Mouse (Mus musculus) layer of hippocampus, postnatal 36 days (tissue): ENCODE results near the gene Ctbp1. TPM values are rescaled to one million over a fixed set of nuclear protein-coding genes. Genes with fewer than 3 reads are reported as not detected.

ENCODE experiments used
- DNase-seq, 2 experiments: peaks; one replicate each; pipeline ENCODE4 v3.0.0; 2022
- total RNA-seq, 2 experiments: library from RNA; stranded (reverse); gene quantifications; 2 replicates each; pipeline ENCODE4 v1.2.3; 2021

Ctbp1 gene
- total RNA-seq, 2 experiments from 2014 or later: 276 to 303 TPM

GRCm38 (mm10) chr5:33239934-33240333 is 34.9 kb downstream of the Ctbp1 start:
- no peak for DNase-seq

GRCm38 (mm10) chr5:33239111-33239714 is 35.6 kb downstream of the Ctbp1 start:
- no peak for DNase-seq

GRCm38 (mm10) chr5:33238256-33238645 is 36.5 kb downstream of the Ctbp1 start:
- DNase-seq: no peak

- DNase-seq: no peak
Observed at GRCm38 (mm10) chr5:33237600-33238255, 37.1 kb downstream of the Ctbp1 start.

GRCm38 (mm10) chr5:33234391-33235031 is 40.3 kb downstream of the Ctbp1 start:
- no peak for DNase-seq

- DNase-seq: no peak
Observed at GRCm38 (mm10) chr5:33232791-33233190, 42.0 kb downstream of the Ctbp1 start.

GRCm38 (mm10) chr5:33230285-33230684 is 44.5 kb downstream of the Ctbp1 start:
- DNase-seq: no peak

GRCm38 (mm10) chr5:33228428-33228827 is 46.4 kb downstream of the Ctbp1 start:
- DNase-seq: peak; percentile 48 to 56

GRCm38 (mm10) chr5:33225673-33226072 is 49.1 kb downstream of the Ctbp1 start:
- DNase-seq: no peak

GRCm38 (mm10) chr5:33224491-33224890 is 50.3 kb downstream of the Ctbp1 start:
- DNase-seq: no peak

GRCm38 (mm10) chr5:33222841-33223744 is 51.7 kb downstream of the Ctbp1 start:
- no peak for DNase-seq

- DNase-seq: no peak
Observed at GRCm38 (mm10) chr5:33222389-33222788, 52.4 kb downstream of the Ctbp1 start.

- no peak for DNase-seq
Observed at GRCm38 (mm10) chr5:33220350-33221044, 54.3 kb downstream of the Ctbp1 start.

- no peak for DNase-seq
Observed at GRCm38 (mm10) chr5:33219831-33220230, 55.0 kb downstream of the Ctbp1 start.

GRCm38 (mm10) chr5:33218746-33219449 is 55.9 kb downstream of the Ctbp1 start:
- no peak for DNase-seq

- no peak for DNase-seq
Observed at GRCm38 (mm10) chr5:33218081-33218480, 56.7 kb downstream of the Ctbp1 start, which contains the start of gene Spon2. Gene Spon2, minus strand, starts transcription at chr5:33218455.

- DNase-seq: no peak
Observed at GRCm38 (mm10) chr5:33217663-33218062, 57.1 kb downstream of the Ctbp1 start.

GRCm38 (mm10) chr5:33214723-33215122 is 60.1 kb downstream of the Ctbp1 start:
- no peak for DNase-seq

- DNase-seq: no peak
Observed at GRCm38 (mm10) chr5:33211254-33211653, 63.5 kb downstream of the Ctbp1 start.

GRCm38 (mm10) chr5:33210515-33210914 is 64.3 kb downstream of the Ctbp1 start:
- DNase-seq: no peak

GRCm38 (mm10) chr5:33208533-33209245 is 66.1 kb downstream of the Ctbp1 start:
- no peak for DNase-seq
